Comparison of ENCODE assay signal across 9 mouse cellular contexts in genomic region chr9:80293056-80293584, GRCm38 (mm10).
DNase-seq lines count a peak whose midpoint lies in the region; ATAC-seq and TF ChIP-seq lines count a peak whose summit lies in the region.
"Had no signal": no experiment of that assay in that cellular context is flagged by ENCODE, and none has a peak within 500 bp of the region (broad histone marks: within the 10 kb centered on the region; RNA-seq: fewer than 3 reads in every experiment).

No protein-coding gene starts in this region.

- TF ChIP-seq POLR2A in limb, embryonic 14.5 days (IDR thresholded peaks at IDR 0.05; ENCODE audit: borderline replicate concordance, extremely low read depth, insufficient read depth, insufficient read length) = no peak

- H3K9me3 ChIP-seq in limb, embryonic 14.5 days (ENCODE audit: control insufficient read depth, low read length) = no peaks in the 10 kb centered on the region
- no peaks in the 10 kb centered on the region for H3K9me3 ChIP-seq in limb, embryonic 10.5 days (replicated peaks)
- H3K9me3 ChIP-seq in midbrain, embryonic 16.5 days (replicated peaks; ENCODE audit: control insufficient read depth, low read length, poor library complexity, severe bottlenecking) = peaks cover 3% of the 10 kb centered on the region; the same call in 1 of the 2 replicates

- DNase-seq in limb, embryonic 14.5 days (ENCODE audit: low spot score) = peak; percentile 63
- DNase-seq in limb, embryonic 10.5 days (ENCODE audit: low spot score) = no peak
- peak; percentile 37 for DNase-seq in MN1 (ENCODE audit: low spot score)
- DNase-seq in embryo, embryonic 10.5 days (ENCODE audit: low spot score) = peak; percentile 72
- no peak for DNase-seq in cerebellum, adult 8-10 months
- DNase-seq: cerebellum, adult 9-11 months; kidney, adult 18-20 months had no signal

- ATAC-seq in limb, embryonic 14.5 days (ENCODE audit: low FRiP score, low read depth) = no peak
- ATAC-seq in midbrain, embryonic 16.5 days = peak; percentile 72
- no peak for ATAC-seq in erythroblast, adult 5-6 weeks (replicated peaks; ENCODE audit: low FRiP score, poor library complexity, severe bottlenecking)

- H3K4me1 ChIP-seq in limb, embryonic 14.5 days (ENCODE audit: control insufficient read depth, insufficient read depth, low read length) = no peaks in the 10 kb centered on the region
- no peaks in the 10 kb centered on the region for H3K4me1 ChIP-seq in limb, embryonic 10.5 days
- H3K4me1 ChIP-seq in midbrain, embryonic 16.5 days (ENCODE audit: control insufficient read depth, insufficient read depth, low read length) = no peaks in the 10 kb centered on the region

- no peaks in the 10 kb centered on the region for H3K27me3 ChIP-seq in limb, embryonic 14.5 days (ENCODE audit: control insufficient read depth, insufficient read depth, low read length)
- no peaks in the 10 kb centered on the region for H3K27me3 ChIP-seq in limb, embryonic 10.5 days (ENCODE audit: low read depth, poor library complexity, severe bottlenecking)
- H3K27me3 ChIP-seq in midbrain, embryonic 16.5 days (ENCODE audit: control insufficient read depth, insufficient read depth, low read depth, low read length) = no peaks in the 10 kb centered on the region

- H3K27ac ChIP-seq in limb, embryonic 14.5 days (replicated peaks; ENCODE audit: low read depth, low read length) = no peak overlapping the region
- H3K27ac ChIP-seq in limb, embryonic 10.5 days = no peak overlapping the region
- H3K27ac ChIP-seq in midbrain, embryonic 16.5 days (ENCODE audit: low read length) = no peak overlapping the region

- WGBS in limb, embryonic 14.5 days = 50% methylated on average over 2 of the region's 2 CpGs
- 62% methylated on average over 2 of the region's 2 CpGs for WGBS in limb, embryonic 10.5 days
- 62% methylated on average over 2 of the region's 2 CpGs for WGBS in midbrain, embryonic 16.5 days

- H3K4me2 ChIP-seq in limb, embryonic 14.5 days (replicated peaks; ENCODE audit: low read depth, low read length, severe bottlenecking) = no peak overlapping the region
- H3K4me2 ChIP-seq in midbrain, embryonic 16.5 days (ENCODE audit: low read length) = no peak overlapping the region

- H3K36me3 ChIP-seq in limb, embryonic 14.5 days (ENCODE audit: control insufficient read depth, insufficient read depth, low read length) = no peaks in the 10 kb centered on the region
- H3K36me3 ChIP-seq in limb, embryonic 10.5 days = no peaks in the 10 kb centered on the region
- peaks cover under 1% of the 10 kb centered on the region; the same call in 1 of the 2 replicates for H3K36me3 ChIP-seq in midbrain, embryonic 16.5 days (ENCODE audit: control insufficient read depth, insufficient read depth, low read length)

- H3K4me3 ChIP-seq in limb, embryonic 14.5 days (replicated peaks; ENCODE audit: low read length) = no peak overlapping the region
- no peak overlapping the region for H3K4me3 ChIP-seq in limb, embryonic 10.5 days
- H3K4me3 ChIP-seq in midbrain, embryonic 16.5 days (ENCODE audit: low read depth, low read length) = no peak overlapping the region

- no peak overlapping the region for H3K9ac ChIP-seq in limb, embryonic 14.5 days (ENCODE audit: low read depth, low read length, severe bottlenecking)
- no peak overlapping the region for H3K9ac ChIP-seq in midbrain, embryonic 16.5 days (ENCODE audit: low read depth, low read length)

Comparison
In these comparisons a context has a peak if more than half of its experiments do, and no peak if none do; other contexts are left out.
1. DNase-seq: peak in limb, embryonic 14.5 days (single experiment), MN1 (single experiment) and embryo, embryonic 10.5 days (single experiment); none in limb, embryonic 10.5 days (single experiment) and cerebellum, adult 8-10 months (single experiment).